Mouse (Mus musculus): ENCODE measurements around the gene Rc3h1. TPM values are rescaled to one million over a fixed set of nuclear protein-coding genes. Genes with fewer than 3 reads are reported as not detected.

The Rc3h1 gene
- polyA plus RNA-seq, 1 experiment: 1.2 TPM

DNA sequence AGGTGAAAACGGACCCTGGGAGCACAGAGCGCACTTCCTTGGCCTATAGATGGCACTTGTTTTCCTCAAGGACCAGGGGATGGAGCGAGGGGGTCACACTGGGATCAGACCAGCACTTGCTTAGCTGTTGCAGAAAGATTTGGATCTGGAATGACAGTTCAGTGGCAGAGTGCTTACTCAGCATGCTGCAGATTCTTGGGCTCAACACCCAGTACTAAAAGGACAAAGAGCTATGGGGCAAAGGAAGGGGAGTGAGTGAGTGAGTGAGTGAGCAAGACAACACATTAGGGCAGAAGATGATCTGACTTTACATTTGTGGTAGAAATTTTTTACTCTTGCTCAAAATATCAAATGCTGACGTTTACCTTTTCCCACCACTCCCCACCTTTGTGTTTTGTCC is 98.7 kb downstream of the Rc3h1 start:
- TF ChIP-seq GATA1 (IDR thresholded peaks at IDR 0.05; ENCODE audit: low read length): no peak

DNA sequence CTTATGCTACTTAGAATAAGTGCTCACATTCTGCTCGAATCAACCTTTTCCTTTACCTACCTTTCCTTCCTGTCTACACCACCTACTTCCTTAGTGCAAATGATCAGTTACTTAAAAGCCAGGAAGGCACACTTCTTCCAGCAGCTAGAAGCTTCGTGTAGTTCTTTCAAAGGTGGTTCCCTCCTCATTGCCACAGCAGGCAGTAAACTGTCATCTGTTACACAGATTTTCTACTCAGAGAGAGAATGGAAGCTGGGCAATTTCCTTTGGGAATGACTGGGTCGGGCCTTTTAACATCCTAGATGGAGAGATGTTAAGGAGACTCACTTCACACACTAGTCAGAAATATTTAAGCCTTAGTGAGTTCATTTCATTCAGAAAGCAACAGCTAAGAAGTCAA is 99.3 kb downstream of the Rc3h1 start:
- TF ChIP-seq GATA1 (IDR thresholded peaks at IDR 0.05; ENCODE audit: low read length): no peak

DNA sequence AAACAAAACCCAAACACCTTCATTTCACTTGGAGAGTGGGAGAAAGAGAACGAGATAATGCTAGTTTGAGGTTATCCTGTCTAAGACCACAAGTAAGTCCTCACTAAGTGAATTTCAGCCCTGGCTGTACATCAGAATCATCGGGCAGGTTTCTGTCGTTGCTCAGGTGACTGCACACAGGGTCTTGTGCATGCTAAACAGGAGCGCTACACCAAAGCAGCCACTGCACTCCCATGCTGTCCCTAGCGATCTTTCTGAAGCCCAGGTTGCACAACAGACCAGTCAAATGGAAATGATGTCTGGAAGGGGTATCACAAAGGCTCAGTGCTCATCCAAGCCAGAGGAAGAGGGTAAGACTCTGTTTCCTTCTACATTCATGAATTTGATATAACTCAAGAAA is 100.3 kb downstream of the Rc3h1 start:
- TF ChIP-seq GATA1 (IDR thresholded peaks at IDR 0.05; ENCODE audit: low read length): no peak

DNA sequence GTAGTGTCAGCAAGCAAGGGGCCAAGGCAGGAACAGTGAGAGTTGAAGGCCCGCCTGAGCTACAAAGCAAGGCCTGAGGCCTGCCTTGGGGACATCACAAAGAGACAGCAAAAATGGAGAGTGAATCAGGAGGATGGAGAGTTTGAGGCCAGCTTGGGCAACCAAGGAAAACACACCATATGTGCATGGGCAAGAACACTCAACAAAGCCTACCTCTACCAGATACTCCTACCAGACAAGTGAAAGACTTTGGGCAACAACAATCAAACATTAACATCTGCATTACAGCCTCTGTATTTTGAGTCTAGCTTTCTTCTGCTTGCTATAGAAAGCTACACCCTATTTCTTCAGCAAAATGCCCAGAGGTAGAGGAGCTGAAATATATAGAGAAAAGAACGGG is 101.8 kb downstream of the Rc3h1 start:
- no peak for TF ChIP-seq GATA1 (IDR thresholded peaks at IDR 0.05; ENCODE audit: low read length)

DNA sequence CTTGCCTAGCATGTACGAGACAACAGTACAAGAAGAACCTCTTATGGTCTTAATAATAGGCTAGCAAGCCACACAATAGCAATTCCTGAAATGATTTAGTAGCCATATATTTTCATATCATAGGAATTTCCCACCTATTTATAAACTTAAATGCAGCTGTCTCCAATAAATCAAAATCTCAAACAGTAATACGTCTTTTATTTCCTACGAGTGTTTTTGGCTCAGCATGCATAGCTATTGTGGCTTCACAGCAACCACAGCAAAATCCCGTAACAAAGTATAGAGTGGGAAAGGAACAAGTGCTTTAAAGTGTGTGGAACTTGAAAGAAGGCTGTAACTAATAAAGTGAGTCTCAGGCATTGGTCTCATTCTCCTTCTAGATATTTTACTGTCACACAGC is 104.2 kb downstream of the Rc3h1 start:
- TF ChIP-seq GATA1 (IDR thresholded peaks at IDR 0.05; ENCODE audit: low read length): no peak

DNA sequence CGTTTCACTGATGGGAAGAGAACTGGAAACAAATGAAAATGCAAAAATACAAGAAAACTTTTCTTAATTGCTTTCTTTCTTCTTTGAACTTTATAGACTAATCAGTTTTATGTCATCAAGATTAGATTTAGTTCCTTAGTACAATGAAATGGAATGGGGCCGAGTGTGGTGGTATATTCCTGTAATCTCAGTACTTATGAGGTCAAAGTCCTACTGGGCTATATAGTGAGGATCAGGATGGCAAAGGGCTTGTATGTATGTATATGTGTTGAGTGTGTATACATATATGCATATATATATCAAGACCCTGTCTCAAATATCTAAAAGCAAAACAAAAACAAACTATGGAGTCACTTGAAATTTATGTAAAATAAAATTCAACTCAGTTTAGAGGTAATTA is 110.2 kb downstream of the Rc3h1 start:
- TF ChIP-seq GATA1 (IDR thresholded peaks at IDR 0.05; ENCODE audit: low read length): no peak

DNA sequence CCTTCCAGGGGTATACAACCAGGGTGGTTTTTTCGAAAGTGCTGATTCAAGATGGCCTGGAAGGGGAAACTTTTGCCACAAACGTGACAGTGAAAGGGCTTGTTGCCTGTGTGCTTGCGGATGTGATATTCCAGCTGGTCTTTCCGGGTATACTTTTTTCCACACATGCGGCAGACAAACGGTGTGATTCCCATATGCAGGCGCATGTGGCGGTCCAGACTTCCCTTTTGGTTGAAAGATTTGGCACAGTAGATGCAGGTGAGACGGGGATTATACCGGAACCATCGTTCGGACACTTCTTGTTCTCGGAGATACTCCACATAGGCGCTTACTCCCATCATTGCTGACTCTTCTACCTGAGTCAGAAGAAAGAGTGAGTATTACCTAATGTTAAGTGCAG is 113.8 kb downstream of the Rc3h1 start:
- TF ChIP-seq GATA1 (IDR thresholded peaks at IDR 0.05; ENCODE audit: low read length): no peak

Other genes starting within 250 kb of the Rc3h1 start
- gene Rabgap1l, start 113.2 kb upstream of the Rc3h1 start, polyA plus RNA-seq (2012): 17.1 and 17.9 TPM in 2 replicates
- 0.09 TPM in 1 of 2 replicates, not detected in the other for gene Serpinc1, start 72.2 kb downstream of the Rc3h1 start, polyA plus RNA-seq (2012)
- gene Zbtb37, start 128.4 kb downstream of the Rc3h1 start, polyA plus RNA-seq (2012): 0.15 and 0.17 TPM in 2 replicates
- gene Dars2, start 164.2 kb downstream of the Rc3h1 start, polyA plus RNA-seq (2012): 4.0 and 5.3 TPM in 2 replicates
- 7.6 and 9.6 TPM in 2 replicates for gene Cenpl, start 164.3 kb downstream of the Rc3h1 start, polyA plus RNA-seq (2012)
- 1.3 and 2.0 TPM in 2 replicates for gene Klhl20, start 225.1 kb downstream of the Rc3h1 start, polyA plus RNA-seq (2012)
- not detected in 2 replicates for gene Ankrd45, start 236.3 kb downstream of the Rc3h1 start, polyA plus RNA-seq (2012)